Mouse (Mus musculus) midbrain, embryonic 16.5 days (tissue): Measurements from ENCODE around the gene Rab6a. TPM values are rescaled to one million over a fixed set of nuclear protein-coding genes. Genes with fewer than 3 reads are reported as not detected.
A peak's percentile ranks its signal among the peaks of the same experiment; 100 is the strongest.

ENCODE experiments used
- ATAC-seq: fragments of 200-750 bp; cut with Nextera tagmentation; 2 replicates; pipeline ENCODE4 v1.8.0; 2017; ENCODE audit warnings: moderate TSS enrichment
- H3K27ac ChIP-seq: fragments of 300-500 bp; sonication (generic); 2 replicates; pipeline ENCODE4 v1.5.1; 2014; ENCODE audit warnings: mild to moderate bottlenecking, low read length, mixed read lengths
- H3K27me3 ChIP-seq: fragments of 300-500 bp; sonication (generic); 2 replicates; pipeline ENCODE4 v1.6.1; 2014; ENCODE audit warnings: low read depth, low read length, mixed read lengths; ENCODE audit not compliant: control insufficient read depth, insufficient read depth
- H3K36me3 ChIP-seq: fragments of 300-500 bp; sonication (generic); 2 replicates; pipeline ENCODE4 v1.6.1; 2014; ENCODE audit warnings: mild to moderate bottlenecking, low read length, moderate library complexity, mixed read lengths; ENCODE audit not compliant: control insufficient read depth, insufficient read depth
- H3K4me1 ChIP-seq: fragments of 300-500 bp; sonication (generic); 2 replicates; pipeline ENCODE4 v1.6.1; 2014; ENCODE audit warnings: mild to moderate bottlenecking, low read length, mixed read lengths; ENCODE audit not compliant: control insufficient read depth, insufficient read depth
- H3K4me2 ChIP-seq: fragments of 300-500 bp; sonication (generic); 2 replicates; pipeline ENCODE4 v1.6.1; 2014; ENCODE audit warnings: mild to moderate bottlenecking, low read length, mixed read lengths
- H3K4me3 ChIP-seq: fragments of 300-500 bp; sonication (generic); 2 replicates; pipeline ENCODE4 v1.5.1; 2014; ENCODE audit warnings: low read depth, mild to moderate bottlenecking, low read length, moderate library complexity, mixed read lengths
- H3K9ac ChIP-seq: fragments of 300-500 bp; sonication (generic); 2 replicates; pipeline ENCODE4 v1.6.1; 2014; ENCODE audit warnings: low read depth, low read length, mixed read lengths
- H3K9me3 ChIP-seq: fragments of 300-500 bp; sonication (generic); replicated peaks from 2 replicates; pipeline ENCODE4 v1.6.1; 2014; ENCODE audit warnings: mild to moderate bottlenecking, low read length, mixed read lengths; ENCODE audit not compliant: control insufficient read depth, poor library complexity, severe bottlenecking
- WGBS: fragments of 180-500 bp; shearing (Covaris S2); extraction: QIAGEN DNeasy Blood & Tissue Kit; methylation state at CpG from one replicate; pipeline ENCODE4 v1.1.7; 2014; 5-methylcytosine and 5-hydroxymethylcytosine counted together
- polyA plus RNA-seq: library from polyadenylated mRNA; unstranded; fragments of >200 nt; fragmentation: Nextera tagmentation; extraction: Ambion mirVana; gene quantifications from 2 replicates; pipeline ENCODE4 v1.2.1, GENCODE M21; 2015

Gene Rab6a
- polyA plus RNA-seq, 1 experiment from 2014 or later, result 294 TPM

- Histone ChIP-seq H3K4me3 (peak within 1 kb of the TSS; percentile 100), H3K27ac (peak within 1 kb of the TSS; percentile 99), H3K4me1 (peaks cover 14% of the 10 kb centered on the region), H3K36me3 (no peaks in the 10 kb centered on the region), H3K9ac (peak within 1 kb of the TSS; percentile 100), H3K4me2 (peak within 1 kb of the TSS; percentile 72), H3K27me3 (no peaks in the 10 kb centered on the region; the same call in 1 of the 2 replicates), H3K9me3 (no peaks in the 10 kb centered on the region)
- peak; percentile 17 for ATAC-seq
- WGBS, result under 1% methylated on average over 37 of the region's 43 CpGs
Observed at GRCm38 (mm10) chr7:100608130-100608741, 1.0 kb downstream of the Rab6a start, which contains the start of gene Mrpl48. Gene Mrpl48 (minus strand): TSS chr7:100608301.

- WGBS, result 19% methylated on average over 4 of the region's 4 CpGs
Observed at GRCm38 (mm10) chr7:100608910-100609309, 1.7 kb downstream of the Rab6a start.

GRCm38 (mm10) chr7:100616121-100616857, 9.1 kb downstream of the Rab6a start:
- peaks cover 5% of the 10 kb centered on the region; the same call in 1 of the 2 replicates for H3K4me1 ChIP-seq
- H3K27ac ChIP-seq, result no peak overlapping the region
- no peak overlapping the region for H3K4me2 ChIP-seq
- H3K36me3 ChIP-seq, result no peaks in the 10 kb centered on the region
- no peaks in the 10 kb centered on the region for H3K9me3 ChIP-seq
- 90% methylated on average over 4 of the region's 4 CpGs for WGBS
- H3K4me3 ChIP-seq, result no peak overlapping the region
- H3K27me3 ChIP-seq, result no peaks in the 10 kb centered on the region
- H3K9ac ChIP-seq, result no peak overlapping the region
- no peak for ATAC-seq

More at GRCm38 (mm10) chr7:100608910-100609309, 1.7 kb downstream of the Rab6a start:
- ATAC-seq, result no peak
- Histone ChIP-seq H3K27me3 (no peaks in the 10 kb centered on the region; the same call in 1 of the 2 replicates), H3K4me1 (peaks cover 14% of the 10 kb centered on the region), H3K4me3 (peak overlapping the region; percentile 100), H3K4me2 (peak overlapping the region; percentile 72), H3K9ac (peak overlapping the region; percentile 100), H3K9me3 (no peaks in the 10 kb centered on the region), H3K27ac (peak overlapping the region; percentile 99), H3K36me3 (no peaks in the 10 kb centered on the region)

GRCm38 (mm10) chr7:100622277-100622676, 15.1 kb downstream of the Rab6a start:
- ATAC-seq, result no peak
- H3K9me3 ChIP-seq, result no peaks in the 10 kb centered on the region
- H3K36me3 ChIP-seq, result no peaks in the 10 kb centered on the region
- no peak overlapping the region for H3K4me3 ChIP-seq
- H3K4me1 ChIP-seq, result no peaks in the 10 kb centered on the region
- H3K27me3 ChIP-seq, result no peaks in the 10 kb centered on the region
- 86% methylated on average over 2 of the region's 2 CpGs for WGBS
- H3K27ac ChIP-seq, result no peak overlapping the region
- H3K4me2 ChIP-seq, result no peak overlapping the region
- H3K9ac ChIP-seq, result no peak overlapping the region

GRCm38 (mm10) chr7:100624538-100624937, 17.3 kb downstream of the Rab6a start:
- H3K4me3 ChIP-seq, result no peak overlapping the region
- no peaks in the 10 kb centered on the region for H3K9me3 ChIP-seq
- H3K9ac ChIP-seq, result no peak overlapping the region
- no peak overlapping the region for H3K27ac ChIP-seq
- no peaks in the 10 kb centered on the region for H3K4me1 ChIP-seq
- ATAC-seq, result no peak
- H3K36me3 ChIP-seq, result 0 out of 2 replicates have a peak, but pooled peaks cover 4% of the 10 kb centered on the region
- WGBS, result 59% methylated on average over 3 of the region's 3 CpGs
- no peak overlapping the region for H3K4me2 ChIP-seq
- no peaks in the 10 kb centered on the region for H3K27me3 ChIP-seq

GRCm38 (mm10) chr7:100637657-100638056, 30.4 kb downstream of the Rab6a start:
- H3K4me1 ChIP-seq, result no peaks in the 10 kb centered on the region
- H3K4me2 ChIP-seq, result no peak overlapping the region
- 8% methylated on average over 1 of the region's 1 CpGs for WGBS
- ATAC-seq, result no peak
- no peaks in the 10 kb centered on the region for H3K9me3 ChIP-seq
- no peaks in the 10 kb centered on the region; the same call in 1 of the 2 replicates for H3K36me3 ChIP-seq
- no peak overlapping the region for H3K4me3 ChIP-seq
- no peak overlapping the region for H3K27ac ChIP-seq
- no peak overlapping the region for H3K9ac ChIP-seq
- no peaks in the 10 kb centered on the region for H3K27me3 ChIP-seq

- WGBS, result 91% methylated on average over 4 of the region's 4 CpGs
- no peak overlapping the region for H3K4me3 ChIP-seq
- H3K36me3 ChIP-seq, result no peaks in the 10 kb centered on the region
- no peaks in the 10 kb centered on the region for H3K4me1 ChIP-seq
- H3K27ac ChIP-seq, result no peak overlapping the region
- H3K4me2 ChIP-seq, result no peak overlapping the region
- no peak overlapping the region for H3K9ac ChIP-seq
- no peaks in the 10 kb centered on the region for H3K27me3 ChIP-seq
- ATAC-seq, result no peak
- H3K9me3 ChIP-seq, result no peaks in the 10 kb centered on the region
Observed at GRCm38 (mm10) chr7:100642413-100642812, 35.2 kb downstream of the Rab6a start.

GRCm38 (mm10) chr7:100645147-100645546, 37.9 kb downstream of the Rab6a start:
- no peaks in the 10 kb centered on the region for H3K4me1 ChIP-seq
- no peaks in the 10 kb centered on the region for H3K27me3 ChIP-seq
- H3K9ac ChIP-seq, result no peak overlapping the region
- 0 out of 2 replicates have a peak, but pooled peaks cover 2% of the 10 kb centered on the region for H3K36me3 ChIP-seq
- no peak overlapping the region for H3K4me3 ChIP-seq
- H3K4me2 ChIP-seq, result no peak overlapping the region
- WGBS, result 30% methylated on average over 3 of the region's 3 CpGs
- no peak overlapping the region for H3K27ac ChIP-seq
- no peak for ATAC-seq
- H3K9me3 ChIP-seq, result no peaks in the 10 kb centered on the region

GRCm38 (mm10) chr7:100649095-100649494, 41.9 kb downstream of the Rab6a start:
- no peak overlapping the region for H3K4me3 ChIP-seq
- H3K9ac ChIP-seq, result no peak overlapping the region
- H3K4me1 ChIP-seq, result no peaks in the 10 kb centered on the region; the same call in 1 of the 2 replicates
- no peak overlapping the region for H3K27ac ChIP-seq
- H3K9me3 ChIP-seq, result no peaks in the 10 kb centered on the region
- H3K27me3 ChIP-seq, result no peaks in the 10 kb centered on the region
- 0 out of 2 replicates have a peak, but pooled peaks cover 5% of the 10 kb centered on the region for H3K36me3 ChIP-seq
- WGBS, result 82% methylated on average over 4 of the region's 4 CpGs
- no peak for ATAC-seq
- H3K4me2 ChIP-seq, result no peak overlapping the region
